Mouse (Mus musculus) hindbrain, embryonic 14.5 days (tissue): ENCODE data around the gene Atp6v1e1. TPM values are rescaled to one million over a fixed set of nuclear protein-coding genes. Genes with fewer than 3 reads are reported as not detected.
A peak's percentile ranks its signal among the peaks of the same experiment; 100 is the strongest.

Experiments used
- ATAC-seq: fragments of 200-750 bp; cut with Nextera tagmentation; 2 replicates; pipeline ENCODE4 v1.8.0; 2017; ENCODE audit warnings: moderate number of reproducible peaks, mild to moderate bottlenecking, moderate TSS enrichment, moderate library complexity; ENCODE audit not compliant: low FRiP score
- DNase-seq: peaks from one replicate; pipeline ENCODE4 v3.0.0-alpha.2; 2015; ENCODE audit warnings: low spot score
- H3K27ac ChIP-seq: fragments of 300-500 bp; sonication (generic); 2 replicates; pipeline ENCODE4 v1.5.1; 2014; ENCODE audit warnings: mild to moderate bottlenecking, moderate library complexity
- H3K27me3 ChIP-seq: fragments of 300-500 bp; sonication (generic); 2 replicates; pipeline ENCODE4 v1.6.1; 2014; ENCODE audit warnings: mild to moderate bottlenecking, low read length, mixed read lengths; ENCODE audit not compliant: control insufficient read depth, insufficient read depth
- H3K36me3 ChIP-seq: fragments of 300-500 bp; sonication (generic); replicated peaks from 2 replicates; pipeline ENCODE4 v1.6.1; 2014; ENCODE audit not compliant: control insufficient read depth, insufficient read depth
- H3K4me1 ChIP-seq: fragments of 300-500 bp; sonication (generic); replicated peaks from 2 replicates; pipeline ENCODE4 v1.6.1; 2014; ENCODE audit warnings: antibody characterized with exemption, low read length, mixed read lengths; ENCODE audit not compliant: control insufficient read depth, insufficient read depth
- H3K4me2 ChIP-seq: fragments of 300-500 bp; sonication (generic); replicated peaks from 2 replicates; pipeline ENCODE4 v1.6.1; 2014; ENCODE audit warnings: mild to moderate bottlenecking, moderate library complexity
- H3K4me3 ChIP-seq: fragments of 300-500 bp; sonication (generic); replicated peaks from 2 replicates; pipeline ENCODE4 v1.5.1; 2014; ENCODE audit warnings: mild to moderate bottlenecking, low read length
- H3K9ac ChIP-seq: fragments of 300-500 bp; sonication (generic); 2 replicates; pipeline ENCODE4 v1.6.1; 2014
- H3K9me3 ChIP-seq: fragments of 300-500 bp; sonication (generic); 2 replicates; pipeline ENCODE4 v1.6.1; 2016; ENCODE audit warnings: low read length; ENCODE audit not compliant: control insufficient read depth
- WGBS: fragments of 180-500 bp; shearing (Covaris S2); extraction: QIAGEN DNeasy Blood & Tissue Kit; methylation state at CpG from one replicate; pipeline ENCODE4 v1.1.7; 2014; 5-methylcytosine and 5-hydroxymethylcytosine counted together
- polyA plus RNA-seq: library from polyadenylated mRNA; unstranded; fragments of >200 nt; fragmentation: Nextera tagmentation; extraction: Ambion mirVana; gene quantifications from 2 replicates; pipeline ENCODE4 v1.2.1, GENCODE M21; 2014

The Atp6v1e1 gene
- polyA plus RNA-seq, 1 experiment from 2014 or later: 297 TPM

DNA sequence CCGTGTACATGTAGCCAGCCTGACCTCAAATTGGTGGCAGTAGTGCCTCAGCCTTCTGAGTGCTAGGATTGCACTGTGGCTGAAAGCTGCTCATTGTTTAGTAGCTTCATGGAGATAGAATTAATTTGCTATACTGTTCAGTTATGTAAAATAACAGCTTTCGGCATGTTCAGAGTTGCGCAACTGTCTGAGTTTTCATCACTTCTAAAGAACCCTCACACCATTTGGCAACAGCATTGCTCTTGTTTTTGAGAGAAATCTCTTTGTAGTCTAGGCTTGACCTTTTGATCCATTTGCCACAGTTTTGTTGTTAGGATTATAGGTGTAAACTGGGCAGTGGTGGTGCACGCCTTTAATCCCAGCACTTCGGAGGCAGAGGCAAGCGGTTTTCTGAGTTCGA, 17.7 kb upstream of the Atp6v1e1 start:
- no peak overlapping the region for H3K4me2 ChIP-seq
- DNase-seq (no peak), ATAC-seq (no peak)
- peaks cover 11% of the 10 kb centered on the region for H3K4me1 ChIP-seq
- no peak overlapping the region for H3K27ac ChIP-seq
- H3K9ac ChIP-seq: no peak overlapping the region
- WGBS: 95% methylated on average over 7 of the region's 7 CpGs
- no peaks in the 10 kb centered on the region for H3K27me3 ChIP-seq
- no peaks in the 10 kb centered on the region for H3K9me3 ChIP-seq
- H3K4me3 ChIP-seq: no peak overlapping the region
- no peaks in the 10 kb centered on the region for H3K36me3 ChIP-seq

DNA sequence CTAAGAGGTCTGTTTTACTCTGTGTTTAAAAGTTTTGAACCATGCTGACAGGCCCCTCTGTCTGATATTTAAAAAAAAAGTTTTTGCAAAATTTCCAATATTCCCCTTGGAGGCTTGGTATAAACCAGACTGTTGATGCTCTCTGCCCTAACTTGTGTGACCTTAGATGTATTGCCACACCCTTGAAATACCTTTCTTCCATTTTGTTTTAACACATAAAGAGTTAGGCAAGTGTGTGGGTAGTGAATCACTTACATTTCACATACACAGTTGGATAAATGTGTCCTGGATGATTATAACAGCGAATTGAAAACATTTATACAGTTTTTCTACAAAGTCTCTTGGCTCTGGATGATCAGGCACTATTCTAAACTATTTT, 14.5 kb upstream of the Atp6v1e1 start:
- Histone ChIP-seq H3K9ac (peak overlapping the region; percentile 88), H3K27ac (no peak overlapping the region), H3K4me3 (peak overlapping the region; percentile 58), H3K27me3 (no peaks in the 10 kb centered on the region), H3K4me1 (peaks cover 11% of the 10 kb centered on the region), H3K9me3 (no peaks in the 10 kb centered on the region), H3K4me2 (peak overlapping the region; percentile 73), H3K36me3 (no peaks in the 10 kb centered on the region)
- 71% methylated on average over 1 of the region's 1 CpGs for WGBS
- DNase-seq: no peak
- no peak for ATAC-seq

DNA sequence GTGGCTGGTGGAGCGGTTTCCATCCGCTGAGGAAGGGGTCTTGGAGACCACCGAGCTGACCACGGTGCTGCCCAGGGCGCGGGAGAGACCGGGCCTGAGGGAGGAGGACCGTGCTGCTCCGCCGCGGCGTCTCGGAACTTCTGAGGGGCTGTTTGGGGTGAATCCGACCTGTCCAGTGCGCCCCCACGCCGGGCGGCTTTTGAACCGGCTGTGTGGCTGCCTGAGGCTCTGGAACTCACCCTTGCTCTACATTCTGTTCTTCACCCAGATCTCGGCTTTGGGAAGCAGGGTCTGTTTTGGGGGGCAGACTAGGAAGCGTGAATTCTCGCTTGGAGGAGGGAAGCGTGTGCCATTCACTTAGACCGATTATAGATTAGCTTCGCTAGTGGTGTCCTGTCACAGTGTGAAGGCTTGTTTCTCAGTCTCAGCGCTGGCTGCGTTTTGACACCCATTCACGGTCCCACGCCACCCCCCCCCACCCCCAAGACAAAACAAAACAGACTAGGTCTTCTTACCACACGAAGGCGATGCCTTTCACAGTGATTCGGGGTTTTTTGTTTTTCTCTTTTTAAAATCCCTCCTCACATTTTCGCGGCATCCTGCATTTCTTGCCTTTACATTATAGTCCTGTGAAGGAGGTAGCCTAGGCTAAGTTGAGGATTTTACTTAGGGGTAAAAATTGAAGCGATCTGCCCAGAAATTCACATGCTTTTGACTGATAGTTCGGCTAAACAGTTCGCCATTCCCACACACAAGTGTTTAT, 14.0 kb upstream of the Atp6v1e1 start:
- H3K27me3 ChIP-seq: no peaks in the 10 kb centered on the region
- peak overlapping the region; percentile 90 for H3K27ac ChIP-seq
- peak overlapping the region; percentile 73 for H3K4me2 ChIP-seq
- H3K9ac ChIP-seq: peak overlapping the region; percentile 88
- no peaks in the 10 kb centered on the region for H3K36me3 ChIP-seq
- H3K4me3 ChIP-seq: peak overlapping the region; percentile 58
- no peaks in the 10 kb centered on the region for H3K9me3 ChIP-seq
- 4% methylated on average over 37 of the region's 37 CpGs for WGBS
- peaks cover 11% of the 10 kb centered on the region for H3K4me1 ChIP-seq
- DNase-seq: peak; percentile 37
- peak; percentile 82; the same call in 1 of the 2 replicates for ATAC-seq

DNA sequence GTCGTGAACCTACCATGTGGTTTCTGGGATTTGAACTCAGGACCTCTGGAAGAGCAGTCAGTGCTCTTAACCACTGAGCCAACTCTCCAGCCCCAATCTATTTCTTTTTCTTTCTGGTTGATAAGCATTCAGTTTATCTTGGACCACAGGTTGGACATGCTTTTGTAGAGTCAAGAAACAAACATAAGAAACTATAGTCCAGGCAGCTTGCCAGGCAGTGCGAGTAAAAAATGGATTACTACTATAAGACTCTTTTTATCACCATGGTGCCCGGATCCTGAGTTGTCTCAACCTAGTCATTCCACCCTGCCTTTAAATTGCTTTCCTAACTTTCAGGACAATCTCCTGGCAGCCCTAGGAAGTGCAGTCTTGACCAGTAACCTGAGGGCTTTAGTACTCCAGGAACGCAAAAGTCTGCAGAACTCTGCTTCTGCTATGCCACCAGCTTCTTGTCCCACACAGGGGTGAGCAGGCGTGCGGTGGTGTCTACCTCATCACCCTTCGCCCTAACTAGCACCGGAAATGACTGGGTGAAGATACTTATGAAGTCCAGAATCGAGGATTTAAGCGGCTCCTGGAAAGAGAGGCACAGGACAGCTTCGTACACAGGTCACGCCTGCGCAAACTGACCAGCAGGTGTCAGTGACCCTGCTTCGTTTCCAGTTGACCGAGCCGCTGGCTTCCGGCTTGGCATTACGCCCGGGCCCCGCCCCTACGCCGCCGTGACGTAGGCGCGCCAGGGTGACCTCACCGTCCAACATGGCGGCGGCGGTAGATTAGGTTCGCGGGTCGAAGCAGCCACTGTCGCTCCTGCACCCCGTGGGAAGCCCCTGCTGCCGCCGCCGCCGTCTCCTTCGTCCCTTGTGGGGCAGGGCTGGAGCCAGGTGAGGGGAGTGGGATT, 13.1 kb upstream of the Atp6v1e1 start, which contains the start of gene Bcl2l13:
Gene Bcl2l13, plus strand, starts transcription at position 739 of the 901 bp plus-strand sequence.
- H3K9me3 ChIP-seq: no peaks in the 10 kb centered on the region
- H3K27me3 ChIP-seq: no peaks in the 10 kb centered on the region
- peak within 1 kb of the TSS; percentile 90 for H3K27ac ChIP-seq
- DNase-seq (peak; percentile 94), ATAC-seq (peak; percentile 95)
- peaks cover 11% of the 10 kb centered on the region for H3K4me1 ChIP-seq
- H3K4me3 ChIP-seq: peak within 1 kb of the TSS; percentile 58
- H3K36me3 ChIP-seq: no peaks in the 10 kb centered on the region
- 5% methylated on average over 40 of the region's 40 CpGs for WGBS
- H3K9ac ChIP-seq: peak within 1 kb of the TSS; percentile 88
- peak within 1 kb of the TSS; percentile 73 for H3K4me2 ChIP-seq

DNA sequence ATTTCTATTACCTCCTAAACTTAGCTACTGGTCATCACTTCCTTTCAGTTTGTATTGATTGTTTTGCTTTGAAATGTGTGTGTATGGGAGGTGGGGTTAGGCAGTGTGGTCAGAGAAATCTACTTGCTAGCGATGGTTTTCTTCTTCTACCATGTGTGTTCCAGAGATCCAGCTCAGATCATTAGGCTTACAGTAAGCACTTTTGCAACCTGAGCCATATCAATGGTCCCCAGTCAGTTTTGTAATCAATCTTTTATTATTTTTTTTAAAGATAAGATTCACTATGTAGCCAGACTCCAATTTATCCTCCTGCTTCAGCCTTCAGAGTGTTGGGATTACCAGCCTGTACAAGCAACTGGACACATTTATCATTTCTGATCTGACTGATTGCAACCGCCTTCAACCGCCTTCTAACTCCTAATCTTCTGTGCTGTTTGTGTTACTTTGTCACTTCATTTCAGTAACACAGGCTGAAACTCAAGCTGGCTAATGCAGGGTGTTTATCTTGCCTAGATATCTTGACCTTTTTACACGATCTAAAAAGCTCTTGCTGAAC, 12.3 kb upstream of the Atp6v1e1 start:
- Histone ChIP-seq H3K9ac (no peak overlapping the region), H3K27me3 (no peaks in the 10 kb centered on the region), H3K4me1 (peaks cover 11% of the 10 kb centered on the region), H3K36me3 (no peaks in the 10 kb centered on the region), H3K27ac (no peak overlapping the region), H3K9me3 (no peaks in the 10 kb centered on the region), H3K4me3 (no peak overlapping the region), H3K4me2 (no peak overlapping the region)
- ATAC-seq: no peak
- WGBS: 82% methylated on average over 4 of the region's 4 CpGs
- DNase-seq: no peak

DNA sequence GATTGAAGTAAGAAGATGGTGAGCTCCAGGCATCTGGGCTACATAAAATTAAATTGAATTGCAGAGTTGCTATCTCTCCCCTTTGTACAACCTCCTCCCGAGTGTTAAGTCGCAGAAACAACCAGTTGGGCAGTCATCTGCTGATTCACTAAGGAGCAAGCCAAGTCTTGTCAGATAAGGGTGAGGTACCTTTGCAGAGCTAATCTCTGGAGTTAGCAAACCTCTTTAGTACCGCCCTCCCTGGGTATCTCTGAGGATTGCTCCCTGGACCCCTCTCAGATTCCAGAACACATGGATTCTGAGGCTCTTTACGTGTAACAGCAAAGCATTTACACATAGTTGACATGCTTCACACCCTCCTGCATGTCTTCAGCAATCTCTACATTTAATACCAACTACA, 9.5 kb upstream of the Atp6v1e1 start:
- Histone ChIP-seq H3K9me3 (no peaks in the 10 kb centered on the region), H3K27me3 (no peaks in the 10 kb centered on the region), H3K36me3 (no peaks in the 10 kb centered on the region), H3K4me3 (no peak overlapping the region), H3K27ac (no peak overlapping the region), H3K4me2 (no peak overlapping the region), H3K9ac (no peak overlapping the region), H3K4me1 (peaks cover 4% of the 10 kb centered on the region)
- DNase-seq (no peak), ATAC-seq (no peak)
- WGBS: 86% methylated on average over 4 of the region's 4 CpGs

DNA sequence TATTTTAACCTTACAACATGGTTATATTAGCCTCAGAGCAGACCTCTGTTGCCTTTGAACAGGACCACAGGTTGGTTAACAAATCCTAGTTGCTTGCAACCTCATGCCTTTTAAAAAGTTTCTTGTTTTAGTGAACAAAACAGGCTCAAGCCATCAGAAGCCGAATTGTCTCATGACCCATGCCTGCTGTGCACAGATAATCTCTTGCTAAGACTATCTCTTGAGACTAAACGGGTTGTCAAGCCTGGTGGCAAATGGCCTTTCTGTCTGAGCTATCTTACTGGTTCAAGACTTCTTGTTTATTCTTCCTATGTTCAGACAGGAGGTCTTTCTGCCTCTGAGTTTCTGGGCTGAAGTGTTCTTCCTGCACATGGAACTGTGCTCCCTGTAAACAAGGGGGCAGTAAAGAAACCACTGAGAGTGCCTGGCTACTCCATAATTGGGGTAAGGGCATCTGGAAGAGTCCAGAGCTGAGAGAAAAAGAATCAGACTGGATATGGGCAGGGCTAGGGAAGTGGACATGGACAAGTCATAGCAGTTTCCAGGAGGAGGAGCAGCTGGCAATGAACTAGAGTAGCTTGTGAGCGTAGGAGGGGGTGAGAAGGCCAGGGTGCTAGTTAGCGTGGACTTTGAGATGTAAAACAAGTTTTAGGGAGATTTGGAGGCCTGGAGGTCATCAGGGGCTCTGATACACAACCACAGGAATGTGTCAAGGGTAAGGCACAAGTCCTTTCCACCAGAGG, 8.4 kb upstream of the Atp6v1e1 start:
- ATAC-seq: no peak
- H3K9me3 ChIP-seq: no peaks in the 10 kb centered on the region
- no peak overlapping the region for H3K9ac ChIP-seq
- no peak overlapping the region for H3K4me2 ChIP-seq
- no peaks in the 10 kb centered on the region for H3K4me1 ChIP-seq
- H3K36me3 ChIP-seq: no peaks in the 10 kb centered on the region
- 67% methylated on average over 4 of the region's 4 CpGs for WGBS
- H3K4me3 ChIP-seq: no peak overlapping the region
- no peak overlapping the region for H3K27ac ChIP-seq
- DNase-seq: no peak
- H3K27me3 ChIP-seq: no peaks in the 10 kb centered on the region

DNA sequence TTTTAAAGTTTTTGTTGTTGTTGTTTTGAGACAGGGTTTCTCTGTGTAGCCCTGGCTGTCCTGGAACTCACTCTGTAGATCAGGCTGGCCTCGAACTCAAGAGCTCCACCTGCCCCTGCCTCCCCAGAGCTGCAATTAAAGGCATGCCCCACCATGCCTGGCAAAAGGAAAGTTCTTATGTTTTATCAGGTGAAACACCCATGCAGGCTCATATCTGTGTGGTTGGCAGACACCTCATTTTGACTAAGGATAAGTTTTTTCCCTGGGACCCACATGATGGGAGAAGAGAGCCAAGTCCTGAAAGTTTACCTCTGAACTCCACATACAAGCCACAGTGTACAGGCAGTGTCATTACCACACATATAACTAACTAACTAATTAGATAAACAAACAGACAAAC, 7.5 kb upstream of the Atp6v1e1 start:
- Histone ChIP-seq H3K4me2 (no peak overlapping the region), H3K9me3 (no peaks in the 10 kb centered on the region), H3K27ac (no peak overlapping the region), H3K27me3 (no peaks in the 10 kb centered on the region), H3K9ac (no peak overlapping the region), H3K4me1 (no peaks in the 10 kb centered on the region), H3K4me3 (no peak overlapping the region), H3K36me3 (no peaks in the 10 kb centered on the region)
- WGBS: 65% methylated on average over 1 of the region's 1 CpGs
- DNase-seq (no peak), ATAC-seq (no peak)
